Mouse (Mus musculus): ENCODE results near the gene Prodh2. TPM values are rescaled to one million over a fixed set of nuclear protein-coding genes. Genes with fewer than 3 reads are reported as not detected.

Prodh2 gene
- polyA plus RNA-seq (2011; ENCODE audit: insufficient read depth, insufficient read length, low read depth, missing spikeins), result 0.58 TPM in 1 of 2 replicates, not detected in the other

GRCm38 (mm10) chr7:30493401-30493931, at the start of gene Prodh2:
TSS of gene Prodh2 (plus strand) at chr7:30493622.
- no peaks in the 10 kb centered on the region for H3K4me1 ChIP-seq (ENCODE audit: control insufficient read depth, insufficient read depth, low read length)
- TF ChIP-seq EP300 (IDR thresholded peaks at IDR 0.05; ENCODE audit: insufficient read depth, low read depth, low read length), result no peak
- no peak for TF ChIP-seq CTCF (IDR thresholded peaks at IDR 0.05; ENCODE audit: low read depth, low read length)
- TF ChIP-seq POLR2A (IDR thresholded peaks at IDR 0.05; ENCODE audit: insufficient read depth, low read length), result no peak
- H3K4me3 ChIP-seq (ENCODE audit: low read depth, low read length), result peak within 1 kb of the TSS; percentile 58
- H3K9me3 ChIP-seq (replicated peaks; ENCODE audit: control insufficient read depth, insufficient read depth, low read length, poor library complexity, severe bottlenecking), result no peaks in the 10 kb centered on the region
- H3K9ac ChIP-seq (ENCODE audit: low read depth, poor library complexity, severe bottlenecking), result peak within 1 kb of the TSS; percentile 34
- no peaks in the 10 kb centered on the region for H3K27me3 ChIP-seq (ENCODE audit: control insufficient read depth, insufficient read depth, low read length, poor library complexity, severe bottlenecking)
- H3K27ac ChIP-seq (ENCODE audit: insufficient read depth, low read length), result no peak within 1 kb of the TSS
- no peaks in the 10 kb centered on the region for H3K36me3 ChIP-seq (ENCODE audit: control insufficient read depth, insufficient read depth, low read length, poor library complexity, severe bottlenecking)

GRCm38 (mm10) chr7:30443696-30444095, 49.7 kb upstream of the Prodh2 start:
- Histone ChIP-seq H3K9me3 (replicated peaks; ENCODE audit: control insufficient read depth, insufficient read depth, low read length, poor library complexity, severe bottlenecking) (peaks cover 9% of the 10 kb centered on the region), H3K27ac (ENCODE audit: insufficient read depth, low read length) (no peak overlapping the region), H3K27me3 (ENCODE audit: control insufficient read depth, insufficient read depth, low read length, poor library complexity, severe bottlenecking) (no peaks in the 10 kb centered on the region)

GRCm38 (mm10) chr7:30444154-30444970, 49.1 kb upstream of the Prodh2 start:
- Histone ChIP-seq H3K9me3 (replicated peaks; ENCODE audit: control insufficient read depth, insufficient read depth, low read length, poor library complexity, severe bottlenecking) (peaks cover 9% of the 10 kb centered on the region), H3K9ac (ENCODE audit: low read depth, poor library complexity, severe bottlenecking) (peak overlapping the region; percentile 29), H3K36me3 (ENCODE audit: control insufficient read depth, insufficient read depth, low read length, poor library complexity, severe bottlenecking) (peaks cover 4% of the 10 kb centered on the region; the same call in 1 of the 2 replicates), H3K27ac (ENCODE audit: insufficient read depth, low read length) (no peak overlapping the region), H3K4me1 (ENCODE audit: control insufficient read depth, insufficient read depth, low read length) (no peaks in the 10 kb centered on the region), H3K4me3 (ENCODE audit: low read depth, low read length) (peak overlapping the region; percentile 57), H3K27me3 (ENCODE audit: control insufficient read depth, insufficient read depth, low read length, poor library complexity, severe bottlenecking) (no peaks in the 10 kb centered on the region)
- TF ChIP-seq POLR2A (IDR thresholded peaks at IDR 0.05; ENCODE audit: insufficient read depth, low read length) (no peak), EP300 (IDR thresholded peaks at IDR 0.05; ENCODE audit: insufficient read depth, low read depth, low read length) (no peak), CTCF (IDR thresholded peaks at IDR 0.05; ENCODE audit: low read depth, low read length) (no peak)

More at GRCm38 (mm10) chr7:30443696-30444095, 49.7 kb upstream of the Prodh2 start:
- no peak overlapping the region for H3K4me3 ChIP-seq (ENCODE audit: low read depth, low read length)
- H3K9ac ChIP-seq (ENCODE audit: low read depth, poor library complexity, severe bottlenecking), result no peak overlapping the region
- peaks cover 4% of the 10 kb centered on the region; the same call in 1 of the 2 replicates for H3K36me3 ChIP-seq (ENCODE audit: control insufficient read depth, insufficient read depth, low read length, poor library complexity, severe bottlenecking)
- TF ChIP-seq EP300 (IDR thresholded peaks at IDR 0.05; ENCODE audit: insufficient read depth, low read depth, low read length), result no peak
- no peak for TF ChIP-seq POLR2A (IDR thresholded peaks at IDR 0.05; ENCODE audit: insufficient read depth, low read length)
- no peak for TF ChIP-seq CTCF (IDR thresholded peaks at IDR 0.05; ENCODE audit: low read depth, low read length)
- peaks cover 1% of the 10 kb centered on the region for H3K4me1 ChIP-seq (ENCODE audit: control insufficient read depth, insufficient read depth, low read length)

- Histone ChIP-seq H3K9ac (ENCODE audit: low read depth, poor library complexity, severe bottlenecking) (peak within 1 kb of the TSS; percentile 29), H3K9me3 (replicated peaks; ENCODE audit: control insufficient read depth, insufficient read depth, low read length, poor library complexity, severe bottlenecking) (peaks cover 9% of the 10 kb centered on the region), H3K27ac (ENCODE audit: insufficient read depth, low read length) (peak within 1 kb of the TSS; percentile 40), H3K27me3 (ENCODE audit: control insufficient read depth, insufficient read depth, low read length, poor library complexity, severe bottlenecking) (no peaks in the 10 kb centered on the region), H3K4me1 (ENCODE audit: control insufficient read depth, insufficient read depth, low read length) (no peaks in the 10 kb centered on the region), H3K4me3 (ENCODE audit: low read depth, low read length) (peak within 1 kb of the TSS; percentile 58), H3K36me3 (ENCODE audit: control insufficient read depth, insufficient read depth, low read length, poor library complexity, severe bottlenecking) (peaks cover 11% of the 10 kb centered on the region; the same call in 1 of the 2 replicates)
- TF ChIP-seq POLR2A (IDR thresholded peaks at IDR 0.05; ENCODE audit: insufficient read depth, low read length) (no peak), EP300 (IDR thresholded peaks at IDR 0.05; ENCODE audit: insufficient read depth, low read depth, low read length) (0 out of 2 replicates have a peak, but pooled peaks have one; percentile 53)
Measured at GRCm38 (mm10) chr7:30444971-30445751, 48.3 kb upstream of the Prodh2 start, which contains the start of gene Aplp1. TSS of gene Aplp1 (minus strand) at chr7:30445535.

GRCm38 (mm10) chr7:30450241-30450640, 43.2 kb upstream of the Prodh2 start:
- peaks cover 19% of the 10 kb centered on the region for H3K36me3 ChIP-seq (ENCODE audit: control insufficient read depth, insufficient read depth, low read length, poor library complexity, severe bottlenecking)
- H3K27me3 ChIP-seq (ENCODE audit: control insufficient read depth, insufficient read depth, low read length, poor library complexity, severe bottlenecking), result no peaks in the 10 kb centered on the region
- peaks cover 9% of the 10 kb centered on the region for H3K9me3 ChIP-seq (replicated peaks; ENCODE audit: control insufficient read depth, insufficient read depth, low read length, poor library complexity, severe bottlenecking)
- TF ChIP-seq POLR2A (IDR thresholded peaks at IDR 0.05; ENCODE audit: insufficient read depth, low read length) (no peak), EP300 (IDR thresholded peaks at IDR 0.05; ENCODE audit: insufficient read depth, low read depth, low read length) (no peak), CTCF (IDR thresholded peaks at IDR 0.05; ENCODE audit: low read depth, low read length) (no peak)
- H3K27ac ChIP-seq (ENCODE audit: insufficient read depth, low read length), result no peak overlapping the region
- no peak overlapping the region for H3K4me3 ChIP-seq (ENCODE audit: low read depth, low read length)
- H3K4me1 ChIP-seq (ENCODE audit: control insufficient read depth, insufficient read depth, low read length), result peaks cover 8% of the 10 kb centered on the region
- no peak overlapping the region for H3K9ac ChIP-seq (ENCODE audit: low read depth, poor library complexity, severe bottlenecking)

All from ES-Bruce4 (cell line).